Mouse (Mus musculus) stomach, postnatal 0 days (tissue): ENCODE data around the gene Usp5.

Experiments
- CTCF ChIP-seq: IDR thresholded peaks from 2 replicates; pipeline ENCODE4 v1.5.1; 2016; ENCODE audit warnings: antibody characterized with exemption, low read depth, mild to moderate bottlenecking, moderate library complexity
- EP300 ChIP-seq: optimal IDR thresholded peaks from 2 replicates; pipeline ENCODE3; 2016; ENCODE audit warnings: antibody characterized with exemption

GRCm38 (mm10) chr6:124809775-124810538, 19.3 kb downstream of the Usp5 start:
- no peak for TF ChIP-seq EP300
- no peak for TF ChIP-seq CTCF
